Mouse (Mus musculus): Measurements from ENCODE around the gene Rhoj. TPM values are rescaled to one million over a fixed set of nuclear protein-coding genes. Genes with fewer than 3 reads are reported as not detected.
"Not testable (repeated sequence)": the region's sequence is repeated elsewhere in the genome, so short reads cannot be mapped to it uniquely, and the experiment has no call there.

The Rhoj gene
- polyA plus RNA-seq, 1 experiment from 2014 or later, result 24.8 TPM

DNA sequence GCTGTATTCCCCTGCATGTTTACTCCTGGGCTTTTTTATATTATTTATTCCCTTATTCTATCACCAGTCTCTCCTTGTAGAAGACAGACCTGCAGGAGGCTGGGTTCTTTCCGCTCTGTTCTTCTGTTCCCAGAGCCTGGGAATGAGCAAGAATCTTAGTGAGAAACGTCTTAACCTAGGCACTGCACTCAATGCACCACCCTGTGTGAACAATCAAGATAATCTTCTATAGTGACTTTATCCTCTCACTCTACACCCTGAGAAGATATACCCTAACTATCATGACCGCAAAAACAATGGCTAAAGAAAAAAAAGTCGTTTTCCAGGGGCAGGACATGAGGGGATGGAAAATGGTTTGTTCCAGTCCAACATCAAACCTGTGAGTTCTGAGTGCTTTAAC is 13.1 kb downstream of the Rhoj start:
- Histone ChIP-seq H3K36me3 (ENCODE audit: control insufficient read depth, insufficient read depth, low read length) (no peaks in the 10 kb centered on the region), H3K9me3 (ENCODE audit: control insufficient read depth, low read length) (no peaks in the 10 kb centered on the region), H3K4me3 (ENCODE audit: low read depth, low read length) (no peak overlapping the region), H3K4me1 (ENCODE audit: control insufficient read depth, insufficient read depth, low read length) (no peaks in the 10 kb centered on the region), H3K4me2 (no peak overlapping the region), H3K27me3 (ENCODE audit: control insufficient read depth, insufficient read depth, low read length) (no peaks in the 10 kb centered on the region), H3K9ac (ENCODE audit: low read length) (no peak overlapping the region), H3K27ac (ENCODE audit: low read depth, low read length) (no peak overlapping the region)
- DNase-seq (ENCODE audit: low spot score, missing footprints) (no peak), ATAC-seq (ENCODE audit: low FRiP score) (no peak)
- WGBS, result 59% methylated on average over 4 of the region's 4 CpGs

DNA sequence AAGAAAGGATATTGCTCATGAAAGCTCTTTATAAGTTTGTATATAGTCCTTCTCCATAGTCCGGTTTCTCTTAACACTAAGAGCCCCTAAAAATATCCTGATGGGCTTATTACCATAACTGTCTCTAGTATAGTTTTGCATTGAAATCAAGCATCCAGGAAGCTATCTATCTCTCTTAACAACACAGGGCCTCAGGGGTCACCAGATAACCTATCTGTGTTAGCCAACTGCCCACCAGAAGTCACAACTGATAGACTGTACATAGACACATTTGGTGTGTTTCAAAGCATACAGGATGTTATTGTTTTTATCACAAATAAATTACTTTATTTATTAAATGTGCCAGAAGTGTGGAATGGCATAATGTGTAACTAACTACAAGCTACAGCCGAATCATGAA is 21.1 kb downstream of the Rhoj start:
- Histone ChIP-seq H3K4me2 (no peak overlapping the region), H3K9me3 (ENCODE audit: control insufficient read depth, low read length) (no peaks in the 10 kb centered on the region), H3K27me3 (ENCODE audit: control insufficient read depth, insufficient read depth, low read length) (no peaks in the 10 kb centered on the region), H3K9ac (ENCODE audit: low read length) (no peak overlapping the region), H3K27ac (ENCODE audit: low read depth, low read length) (no peak overlapping the region), H3K36me3 (ENCODE audit: control insufficient read depth, insufficient read depth, low read length) (no peaks in the 10 kb centered on the region), H3K4me3 (ENCODE audit: low read depth, low read length) (no peak overlapping the region), H3K4me1 (ENCODE audit: control insufficient read depth, insufficient read depth, low read length) (no peaks in the 10 kb centered on the region)
- DNase-seq (ENCODE audit: low spot score, missing footprints) (no peak), ATAC-seq (ENCODE audit: low FRiP score) (no peak)
- WGBS, result 93% methylated on average over 2 of the region's 2 CpGs

DNA sequence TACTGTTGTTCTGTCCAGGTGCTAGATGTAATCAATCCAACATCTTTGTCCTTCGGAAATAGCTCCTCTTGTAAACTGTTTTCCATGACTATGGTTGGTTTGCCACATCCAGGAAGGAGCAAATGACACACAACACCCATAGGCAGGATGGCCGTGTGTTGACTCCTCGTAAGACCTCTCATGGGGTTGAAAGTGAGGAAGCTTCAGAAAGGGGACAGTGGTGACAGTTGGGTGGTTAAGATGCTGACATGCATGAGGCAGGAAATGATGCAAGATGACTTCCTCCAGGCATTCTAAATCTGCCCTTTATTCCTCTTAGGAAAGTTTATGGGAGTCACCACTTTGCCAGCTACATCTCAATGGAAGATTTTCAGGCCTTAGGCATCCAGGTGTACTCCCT is 31.8 kb downstream of the Rhoj start:
- WGBS, result 82% methylated on average over 3 of the region's 3 CpGs
- Histone ChIP-seq H3K4me1 (ENCODE audit: control insufficient read depth, insufficient read depth, low read length) (no peaks in the 10 kb centered on the region), H3K27ac (ENCODE audit: low read depth, low read length) (no peak overlapping the region), H3K36me3 (ENCODE audit: control insufficient read depth, insufficient read depth, low read length) (no peaks in the 10 kb centered on the region), H3K27me3 (ENCODE audit: control insufficient read depth, insufficient read depth, low read length) (no peaks in the 10 kb centered on the region), H3K9ac (ENCODE audit: low read length) (no peak overlapping the region), H3K4me3 (ENCODE audit: low read depth, low read length) (no peak overlapping the region), H3K4me2 (no peak overlapping the region), H3K9me3 (ENCODE audit: control insufficient read depth, low read length) (no peaks in the 10 kb centered on the region)
- no peak for ATAC-seq (ENCODE audit: low FRiP score)
- no peak for DNase-seq (ENCODE audit: low spot score, missing footprints)

DNA sequence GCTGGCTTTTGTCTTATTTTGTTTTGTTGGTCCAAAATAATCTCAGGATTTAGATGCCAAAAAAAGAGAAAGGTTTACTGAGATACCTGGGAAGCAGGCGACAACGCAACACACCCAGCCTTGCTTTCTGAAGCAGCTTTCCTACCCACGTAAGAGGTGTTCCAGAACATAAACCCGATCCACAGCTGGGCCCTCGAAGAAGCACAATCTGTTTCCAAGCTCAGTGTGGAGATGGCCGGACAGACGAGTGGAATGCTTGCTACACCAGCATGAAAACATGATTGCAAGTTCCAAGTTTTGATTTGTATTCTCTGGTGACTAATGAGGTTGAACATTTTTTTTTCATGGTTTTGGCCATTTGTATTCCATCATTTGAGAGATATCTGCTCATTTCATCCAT is 32.2 kb downstream of the Rhoj start:
- Histone ChIP-seq H3K4me2 (no peak overlapping the region), H3K9me3 (ENCODE audit: control insufficient read depth, low read length) (no peaks in the 10 kb centered on the region), H3K9ac (ENCODE audit: low read length) (no peak overlapping the region), H3K36me3 (ENCODE audit: control insufficient read depth, insufficient read depth, low read length) (no peaks in the 10 kb centered on the region), H3K4me1 (ENCODE audit: control insufficient read depth, insufficient read depth, low read length) (no peaks in the 10 kb centered on the region), H3K27ac (ENCODE audit: low read depth, low read length) (no peak overlapping the region), H3K4me3 (ENCODE audit: low read depth, low read length) (no peak overlapping the region), H3K27me3 (ENCODE audit: control insufficient read depth, insufficient read depth, low read length) (no peaks in the 10 kb centered on the region)
- DNase-seq (ENCODE audit: low spot score, missing footprints), result no peak
- WGBS, result 89% methylated on average over 7 of the region's 7 CpGs
- ATAC-seq (ENCODE audit: low FRiP score), result no peak

DNA sequence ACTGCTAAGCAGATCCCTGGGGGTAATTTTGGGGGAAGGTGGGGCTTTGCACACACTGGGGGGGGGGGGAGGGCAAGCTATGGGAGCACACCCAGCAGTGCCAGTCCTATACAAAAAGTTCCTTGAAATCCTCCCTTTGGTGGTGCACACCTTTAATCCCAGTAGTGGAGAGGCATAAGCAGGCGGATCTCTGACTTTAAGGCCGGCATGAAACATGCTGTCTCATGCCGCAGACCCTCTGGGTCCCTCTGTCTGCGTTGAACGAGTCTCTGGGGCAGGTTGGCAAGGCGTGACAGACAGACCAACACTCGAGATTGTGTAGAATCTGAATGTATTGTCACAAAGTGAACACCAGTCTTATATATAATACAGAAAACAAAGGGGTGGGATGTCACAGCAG is 40.4 kb downstream of the Rhoj start:
- Histone ChIP-seq H3K9me3 (ENCODE audit: control insufficient read depth, low read length) (no peaks in the 10 kb centered on the region), H3K4me1 (ENCODE audit: control insufficient read depth, insufficient read depth, low read length) (no peaks in the 10 kb centered on the region), H3K27ac (ENCODE audit: low read depth, low read length) (no peak overlapping the region), H3K36me3 (ENCODE audit: control insufficient read depth, insufficient read depth, low read length) (no peaks in the 10 kb centered on the region), H3K27me3 (ENCODE audit: control insufficient read depth, insufficient read depth, low read length) (no peaks in the 10 kb centered on the region), H3K4me3 (ENCODE audit: low read depth, low read length) (no peak overlapping the region), H3K9ac (ENCODE audit: low read length) (no peak overlapping the region), H3K4me2 (no peak overlapping the region)
- DNase-seq (ENCODE audit: low spot score, missing footprints), result no peak
- 83% methylated on average over 7 of the region's 7 CpGs for WGBS
- no peak for ATAC-seq (ENCODE audit: low FRiP score)

DNA sequence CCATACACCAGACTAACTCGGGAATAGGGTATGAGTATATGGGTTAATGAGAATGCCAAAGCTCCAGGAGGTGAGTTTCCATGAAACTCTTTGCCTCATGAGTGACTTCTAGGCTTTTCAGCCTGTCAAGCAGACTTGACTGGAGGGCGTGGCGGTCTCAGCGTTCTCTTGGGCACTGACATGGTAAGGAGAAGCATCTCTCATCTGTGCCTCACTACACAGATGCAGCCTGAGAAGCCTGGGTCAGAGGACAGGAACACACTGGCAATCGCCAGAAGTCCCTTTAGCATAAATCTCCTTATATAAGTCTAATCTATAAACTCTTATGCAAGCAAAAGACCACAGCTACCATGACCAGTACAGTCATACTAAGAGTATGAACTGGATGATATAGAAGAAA is 41.4 kb downstream of the Rhoj start:
- H3K9ac ChIP-seq (ENCODE audit: low read length); DNase-seq (ENCODE audit: low spot score, missing footprints); H3K27ac ChIP-seq (ENCODE audit: low read depth, low read length); H3K4me2 ChIP-seq; ATAC-seq (ENCODE audit: low FRiP score); H3K4me3 ChIP-seq (ENCODE audit: low read depth, low read length); H3K36me3 ChIP-seq (ENCODE audit: control insufficient read depth, insufficient read depth, low read length); H3K9me3 ChIP-seq (ENCODE audit: control insufficient read depth, low read length); H3K27me3 ChIP-seq (ENCODE audit: control insufficient read depth, insufficient read depth, low read length); H3K4me1 ChIP-seq (ENCODE audit: control insufficient read depth, insufficient read depth, low read length): not testable (repeated sequence)
- whole genome bisulfite sequencing, result 82% methylated on average over 5 of the region's 5 CpGs

DNA sequence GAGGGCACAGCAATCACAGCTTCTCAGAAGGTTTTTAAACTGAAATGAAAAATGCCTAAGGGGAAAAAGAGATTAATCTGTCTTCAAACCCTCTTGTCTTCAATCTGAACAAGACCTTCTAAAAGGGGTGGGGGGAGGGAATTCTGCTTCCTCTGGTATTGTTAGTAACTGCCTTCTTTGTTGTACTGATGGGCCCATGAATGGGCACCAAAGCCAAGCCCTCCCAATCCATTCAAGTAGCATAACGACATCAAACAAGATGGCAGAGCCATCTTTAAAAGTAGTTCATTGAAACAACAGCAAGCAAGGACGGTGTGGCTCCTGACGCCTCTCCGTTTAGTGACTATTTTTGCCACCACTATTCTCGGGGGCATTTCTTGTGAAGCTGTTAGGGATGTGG is 42.6 kb downstream of the Rhoj start:
- no peak overlapping the region for H3K4me3 ChIP-seq (ENCODE audit: low read depth, low read length)
- WGBS, result 76% methylated on average over 5 of the region's 5 CpGs
- no peaks in the 10 kb centered on the region for H3K9me3 ChIP-seq (ENCODE audit: control insufficient read depth, low read length)
- DNase-seq (ENCODE audit: low spot score, missing footprints), result no peak
- no peak overlapping the region for H3K4me2 ChIP-seq
- no peaks in the 10 kb centered on the region for H3K4me1 ChIP-seq (ENCODE audit: control insufficient read depth, insufficient read depth, low read length)
- ATAC-seq (ENCODE audit: low FRiP score), result no peak
- H3K9ac ChIP-seq (ENCODE audit: low read length), result no peak overlapping the region
- no peaks in the 10 kb centered on the region for H3K27me3 ChIP-seq (ENCODE audit: control insufficient read depth, insufficient read depth, low read length)
- no peaks in the 10 kb centered on the region for H3K36me3 ChIP-seq (ENCODE audit: control insufficient read depth, insufficient read depth, low read length)
- H3K27ac ChIP-seq (ENCODE audit: low read depth, low read length), result no peak overlapping the region

DNA sequence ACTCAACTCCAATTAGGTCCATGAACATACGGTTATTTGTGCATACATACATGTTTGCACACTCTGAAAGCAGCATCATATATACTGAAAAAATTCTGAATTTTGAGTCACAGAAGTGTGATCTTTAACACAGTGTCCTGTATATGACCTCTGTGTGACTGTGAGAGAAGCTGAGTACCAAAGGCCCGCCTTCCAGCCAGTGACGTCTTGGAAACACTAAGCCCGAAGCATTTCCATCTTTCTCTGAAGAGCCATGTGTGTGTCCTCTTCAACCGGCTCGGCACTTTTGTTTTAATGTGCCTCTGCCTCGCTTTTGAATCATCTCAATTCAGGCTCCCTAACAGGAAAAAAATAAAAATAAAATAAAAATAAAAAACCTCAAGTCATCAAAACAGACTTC is 43.7 kb downstream of the Rhoj start:
- no peak for DNase-seq (ENCODE audit: low spot score, missing footprints)
- WGBS, result 83% methylated on average over 7 of the region's 7 CpGs

DNA sequence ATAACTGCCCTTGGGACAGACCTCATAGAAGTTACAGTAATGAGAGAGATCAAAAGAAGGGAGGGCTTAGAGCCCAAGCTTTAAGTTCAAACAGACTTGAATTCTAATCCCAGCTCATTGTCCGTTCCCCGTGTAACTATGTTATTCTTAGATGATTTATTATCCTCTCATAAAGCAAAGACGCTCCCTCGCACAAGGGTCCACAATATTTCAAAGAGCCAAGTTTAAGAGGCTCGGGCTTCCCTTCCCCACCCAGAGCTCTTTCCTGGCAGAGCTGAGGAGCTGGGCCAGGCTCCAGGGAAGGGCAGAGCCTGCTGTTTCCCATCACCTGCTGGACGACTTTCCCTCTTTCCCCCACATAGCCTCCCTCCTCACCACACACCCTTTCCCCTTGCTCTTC is 44.3 kb downstream of the Rhoj start:
- 78% methylated on average over 6 of the region's 6 CpGs for WGBS
- Histone ChIP-seq H3K27me3 (ENCODE audit: control insufficient read depth, insufficient read depth, low read length) (no peaks in the 10 kb centered on the region), H3K4me1 (ENCODE audit: control insufficient read depth, insufficient read depth, low read length) (no peaks in the 10 kb centered on the region), H3K4me2 (no peak overlapping the region), H3K4me3 (ENCODE audit: low read depth, low read length) (no peak overlapping the region), H3K9ac (ENCODE audit: low read length) (no peak overlapping the region), H3K27ac (ENCODE audit: low read depth, low read length) (no peak overlapping the region), H3K9me3 (ENCODE audit: control insufficient read depth, low read length) (no peaks in the 10 kb centered on the region), H3K36me3 (ENCODE audit: control insufficient read depth, insufficient read depth, low read length) (no peaks in the 10 kb centered on the region)
- DNase-seq (ENCODE audit: low spot score, missing footprints), result no peak
- no peak for ATAC-seq (ENCODE audit: low FRiP score)

More for the DNA sequence above, 43.7 kb downstream of the Rhoj start:
- ATAC-seq (ENCODE audit: low FRiP score), result no peak
- no peaks in the 10 kb centered on the region for H3K4me1 ChIP-seq (ENCODE audit: control insufficient read depth, insufficient read depth, low read length)
- no peaks in the 10 kb centered on the region for H3K36me3 ChIP-seq (ENCODE audit: control insufficient read depth, insufficient read depth, low read length)
- H3K4me3 ChIP-seq (ENCODE audit: low read depth, low read length), result no peak overlapping the region
- H3K9ac ChIP-seq (ENCODE audit: low read length), result no peak overlapping the region
- no peak overlapping the region for H3K27ac ChIP-seq (ENCODE audit: low read depth, low read length)
- no peaks in the 10 kb centered on the region for H3K27me3 ChIP-seq (ENCODE audit: control insufficient read depth, insufficient read depth, low read length)
- H3K4me2 ChIP-seq, result no peak overlapping the region
- H3K9me3 ChIP-seq (ENCODE audit: control insufficient read depth, low read length), result no peaks in the 10 kb centered on the region

DNA sequence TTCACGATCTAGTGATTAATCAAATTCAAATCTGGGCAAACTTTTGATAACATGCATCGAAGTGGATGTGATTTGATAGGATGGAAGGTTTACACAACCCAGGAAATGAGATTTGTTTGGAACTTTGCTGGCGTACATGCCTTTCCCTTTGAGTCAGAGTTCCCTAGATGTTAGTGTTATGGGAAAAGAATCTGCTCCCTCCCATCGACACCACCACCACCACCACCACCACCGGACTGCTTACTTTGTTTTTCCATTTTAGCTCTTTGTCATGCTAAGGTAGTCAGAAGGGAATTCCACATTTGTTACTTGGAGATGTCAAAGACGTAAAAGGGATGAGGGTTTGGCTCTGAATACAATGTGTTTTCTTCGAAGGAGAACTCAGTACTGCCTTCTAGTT is 46.2 kb downstream of the Rhoj start:
- Histone ChIP-seq H3K4me1 (ENCODE audit: control insufficient read depth, insufficient read depth, low read length) (no peaks in the 10 kb centered on the region), H3K27me3 (ENCODE audit: control insufficient read depth, insufficient read depth, low read length) (no peaks in the 10 kb centered on the region), H3K9me3 (ENCODE audit: control insufficient read depth, low read length) (no peaks in the 10 kb centered on the region), H3K4me3 (ENCODE audit: low read depth, low read length) (no peak overlapping the region), H3K9ac (ENCODE audit: low read length) (no peak overlapping the region), H3K27ac (ENCODE audit: low read depth, low read length) (no peak overlapping the region), H3K36me3 (ENCODE audit: control insufficient read depth, insufficient read depth, low read length) (no peaks in the 10 kb centered on the region), H3K4me2 (no peak overlapping the region)
- DNase-seq (ENCODE audit: low spot score, missing footprints) (no peak), ATAC-seq (ENCODE audit: low FRiP score) (no peak)
- 88% methylated on average over 7 of the region's 7 CpGs for WGBS
